Mouse (Mus musculus): ENCODE measurements around the gene Etv4. TPM values are rescaled to one million over a fixed set of nuclear protein-coding genes. Genes with fewer than 3 reads are reported as not detected.

Etv4 gene
- total RNA-seq, 4 experiments from 2014 or later: 9.8 to 17.3 (median 12.6) TPM

DNA sequence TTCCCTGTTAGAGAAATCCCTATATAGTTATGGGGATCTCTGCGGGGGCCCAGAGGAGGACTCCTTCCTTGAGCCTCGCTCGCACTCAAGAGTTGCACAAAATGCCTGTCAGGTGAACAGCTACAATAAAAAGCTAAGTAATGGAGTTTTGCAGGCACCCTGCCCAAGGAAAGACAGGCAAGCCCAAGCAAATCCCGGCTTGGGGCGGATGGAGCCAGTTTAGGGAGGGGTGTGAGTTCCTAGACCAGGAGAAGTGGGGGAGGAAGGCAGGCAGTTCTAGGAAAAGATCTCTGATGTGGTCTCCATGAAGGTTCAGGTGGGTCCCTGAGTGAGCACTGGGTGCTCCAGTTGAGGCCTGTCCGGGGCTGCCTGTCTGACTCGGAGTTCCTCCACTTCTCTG lies 1.5 kb upstream of the Etv4 start:
- DNase-seq (ENCODE audit: low spot score in 2 of 2): no peak

DNA sequence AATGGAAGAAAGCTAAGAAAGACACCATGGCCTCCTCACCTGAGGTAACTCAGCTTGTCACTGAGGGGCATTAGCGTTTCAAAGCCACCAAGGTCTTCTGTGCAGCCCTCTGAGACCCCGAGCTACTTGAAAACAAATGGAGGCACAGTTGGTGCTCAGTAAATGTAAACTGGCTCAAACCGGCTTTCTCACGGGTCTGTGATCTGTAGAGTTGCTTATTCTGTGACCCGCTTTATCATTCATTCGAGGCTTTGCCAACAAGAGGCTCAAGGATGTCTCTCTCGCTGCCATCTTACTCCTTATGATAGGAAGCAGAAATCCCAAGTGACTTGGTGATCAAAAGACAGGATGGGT lies 658 bp upstream of the Etv4 start:
- DNase-seq (ENCODE audit: low spot score in 2 of 2): no peak

DNA sequence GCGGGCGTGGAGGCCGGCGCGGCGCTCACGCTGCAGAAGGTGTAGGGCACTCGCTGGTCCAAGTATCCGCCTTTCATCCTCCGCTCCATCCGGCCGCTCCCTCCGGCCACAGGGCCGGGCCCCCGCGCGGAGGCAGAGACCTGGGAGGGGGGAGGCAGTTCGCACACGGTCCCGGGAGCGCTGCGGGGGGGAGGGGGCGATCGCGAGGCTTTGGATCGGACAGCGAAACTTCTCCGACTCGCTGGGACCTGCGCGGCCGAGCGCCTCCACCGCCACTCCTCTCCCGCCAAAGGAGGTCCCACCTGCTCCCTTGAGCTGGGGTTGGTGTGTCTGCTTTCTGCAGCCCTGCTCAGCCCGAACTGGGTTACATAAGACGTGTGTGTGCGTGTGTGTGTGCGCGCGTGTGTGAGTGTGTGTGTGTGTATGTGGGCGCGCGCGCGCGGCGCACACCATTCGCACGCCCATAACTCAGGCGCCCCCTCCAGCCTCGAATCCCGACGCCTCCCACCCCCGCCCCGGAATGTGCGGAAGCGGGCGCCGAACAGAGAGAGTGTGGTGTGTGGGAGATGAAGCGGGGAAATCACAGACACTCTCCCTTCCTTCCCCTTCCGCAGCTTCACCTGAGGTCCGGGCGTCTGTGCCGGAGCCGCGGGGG lies 556 bp downstream of the Etv4 start:
- no peak for DNase-seq (ENCODE audit: low spot score in 2 of 2)

DNA sequence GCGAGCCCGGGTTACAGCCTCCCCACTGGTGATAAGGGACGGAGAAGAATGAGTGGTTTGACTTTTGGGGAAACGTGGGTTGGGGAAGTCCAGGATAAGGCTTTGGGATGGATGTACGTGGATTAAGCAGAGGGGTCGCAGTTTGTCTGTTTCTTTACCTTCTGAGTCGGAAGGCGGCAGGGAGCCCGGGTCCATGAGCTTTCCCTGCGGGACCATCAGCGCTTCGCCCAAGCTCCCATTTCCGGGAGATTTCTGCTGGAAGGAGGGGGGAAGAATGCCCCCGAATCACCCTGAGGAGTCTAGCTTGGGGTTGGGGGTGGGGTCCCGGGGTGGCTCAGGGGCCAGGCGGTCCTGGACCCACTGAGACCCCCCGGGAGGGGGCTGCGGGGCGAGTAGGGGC lies 1.1 kb downstream of the Etv4 start:
- no peak for DNase-seq (ENCODE audit: low spot score in 2 of 2)

DNA sequence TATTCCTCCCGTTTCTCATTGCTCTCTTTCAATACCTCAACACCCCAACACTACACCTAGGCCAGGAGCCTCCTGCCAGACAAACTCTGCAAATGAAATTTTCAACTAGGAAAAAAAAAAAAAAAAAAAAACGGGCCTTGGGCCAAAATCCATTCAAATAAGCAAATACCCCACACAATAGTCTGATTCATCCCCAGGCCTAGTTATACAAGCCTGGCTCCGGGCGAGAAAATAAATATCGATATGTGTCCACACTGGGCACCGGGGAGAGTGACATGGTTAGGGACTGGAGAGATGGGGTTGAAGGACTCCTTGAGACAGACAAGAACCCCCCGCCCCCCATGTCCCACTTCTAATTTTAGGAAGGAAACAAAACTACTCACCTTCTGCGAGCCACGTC lies 1.6 kb downstream of the Etv4 start:
- no peak for DNase-seq (ENCODE audit: low spot score in 2 of 2)

DNA sequence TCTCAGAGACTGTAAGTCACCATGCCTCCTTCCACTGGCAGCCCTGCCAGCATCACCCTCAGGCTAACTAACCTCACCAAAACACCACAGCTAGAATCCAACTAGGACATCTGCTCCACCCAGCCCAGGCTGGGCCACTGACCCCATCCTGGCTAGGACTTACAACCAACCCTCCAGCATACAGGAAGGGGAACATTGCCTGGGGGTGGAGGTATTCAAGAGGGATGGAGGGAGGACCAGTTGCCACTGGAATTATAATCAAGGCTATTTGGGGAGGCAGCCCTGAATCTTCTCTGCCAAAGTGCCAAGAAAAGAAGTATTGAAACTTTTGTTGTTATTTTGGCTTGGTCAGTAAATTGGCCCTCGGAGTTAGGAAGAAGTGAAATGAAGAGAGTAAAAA lies 2.0 kb downstream of the Etv4 start:
- peak in 1 of 2 experiments; percentile 53 for DNase-seq (ENCODE audit: low spot score in 2 of 2)

DNA sequence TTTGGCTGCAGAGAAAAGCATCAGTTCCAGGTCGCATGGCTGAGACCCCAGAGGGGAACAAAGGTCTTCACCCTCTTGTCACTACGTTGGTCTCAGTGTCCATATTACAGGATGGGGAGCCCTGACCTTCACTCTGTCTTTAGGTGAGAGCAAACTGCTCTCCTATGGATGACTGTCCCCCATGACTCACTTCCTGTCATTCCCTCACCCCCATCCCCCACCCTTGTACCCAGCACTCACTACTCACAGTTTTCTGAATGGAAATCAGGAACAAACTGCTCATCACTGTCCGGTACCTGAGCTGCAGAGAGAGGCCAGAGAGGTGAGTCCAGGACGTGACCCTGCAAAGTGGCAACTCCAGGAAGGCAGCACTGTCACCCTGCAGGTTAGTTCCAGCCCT lies 8.3 kb downstream of the Etv4 start:
- DNase-seq (ENCODE audit: low spot score in 2 of 2): no peak

DNA sequence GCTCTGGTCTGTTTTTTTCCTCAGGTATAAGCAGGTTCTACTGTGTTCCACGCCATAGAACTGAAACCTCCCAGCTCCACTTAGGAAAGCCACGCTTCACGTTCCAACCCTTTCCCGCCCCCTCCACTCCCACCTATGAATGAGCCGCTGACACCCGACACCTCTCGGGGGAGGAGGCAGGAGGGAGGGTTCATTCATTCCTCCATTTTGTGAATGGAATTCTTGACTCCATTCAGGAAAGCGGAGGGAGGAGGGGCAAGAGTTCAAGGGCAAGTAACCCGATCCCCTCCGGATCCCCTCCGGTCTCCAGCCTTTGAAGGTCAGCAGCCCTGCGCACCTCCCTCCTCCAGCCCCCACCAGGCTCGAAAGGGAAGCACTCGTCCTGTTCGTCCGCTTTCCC lies 12.7 kb downstream of the Etv4 start:
- DNase-seq (ENCODE audit: low spot score in 2 of 2): no peak

DNA sequence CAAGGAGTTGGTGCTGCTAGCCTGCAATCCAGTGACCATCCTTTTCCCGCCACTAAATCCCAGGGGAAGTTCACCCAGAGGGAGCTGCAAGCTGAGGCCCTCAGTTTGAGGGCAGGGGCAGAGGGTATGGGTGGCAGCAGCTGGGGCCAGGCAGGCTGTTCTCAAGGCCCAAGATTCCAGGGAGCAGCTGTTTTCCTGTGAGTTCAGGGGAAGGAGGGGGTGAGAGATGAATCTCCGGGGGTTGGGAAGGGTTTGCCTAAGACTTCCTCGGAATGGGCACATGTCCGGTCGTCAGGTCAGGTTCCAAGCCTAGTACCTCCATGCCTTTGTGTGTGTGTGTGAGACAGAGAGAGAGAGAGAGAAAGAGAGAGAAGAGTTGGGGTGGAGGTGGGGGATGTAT lies 13.1 kb downstream of the Etv4 start:
- no peak for DNase-seq (ENCODE audit: low spot score in 2 of 2)

DNA sequence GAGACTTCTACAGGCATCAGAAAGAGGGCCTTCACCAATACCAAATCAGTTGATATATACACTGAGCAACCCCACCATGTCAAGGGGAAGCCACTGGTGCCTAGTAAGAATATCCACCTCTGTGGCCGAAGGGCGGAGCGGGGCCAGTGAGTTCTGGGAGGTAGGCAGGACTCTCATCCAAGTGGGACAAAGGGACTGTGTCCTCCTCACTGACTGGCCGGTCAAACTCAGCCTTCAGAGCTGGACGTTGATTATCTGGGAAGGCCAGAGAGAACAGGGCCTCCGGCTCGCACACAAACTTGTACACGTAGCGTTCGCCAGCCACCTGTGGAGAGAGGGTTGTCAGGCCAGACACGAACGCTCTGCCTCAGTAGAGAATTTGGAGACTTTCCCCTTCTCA lies 14.9 kb downstream of the Etv4 start:
- DNase-seq (ENCODE audit: low spot score in 2 of 2): no peak

DNA sequence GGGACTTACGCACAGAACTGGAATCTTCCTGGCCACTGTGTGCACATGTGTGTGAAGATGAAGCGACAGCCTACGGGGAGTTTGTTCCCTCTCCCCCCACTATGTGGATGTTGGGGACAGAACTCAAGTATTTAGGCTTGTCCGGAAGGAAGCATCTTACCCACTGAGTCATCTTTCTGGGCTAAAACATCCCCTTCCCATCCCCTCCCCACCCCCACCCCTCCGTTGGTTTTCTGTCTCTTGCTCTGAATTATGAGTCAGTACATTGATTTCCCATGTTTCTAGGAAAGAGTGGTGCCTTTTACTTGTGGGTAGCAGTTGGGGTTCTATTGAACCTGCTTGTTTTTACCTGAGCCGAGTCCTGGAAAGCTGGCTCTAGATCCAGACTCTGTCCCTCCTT lies 16.4 kb downstream of the Etv4 start:
- DNase-seq (ENCODE audit: low spot score in 2 of 2): no peak

DNA sequence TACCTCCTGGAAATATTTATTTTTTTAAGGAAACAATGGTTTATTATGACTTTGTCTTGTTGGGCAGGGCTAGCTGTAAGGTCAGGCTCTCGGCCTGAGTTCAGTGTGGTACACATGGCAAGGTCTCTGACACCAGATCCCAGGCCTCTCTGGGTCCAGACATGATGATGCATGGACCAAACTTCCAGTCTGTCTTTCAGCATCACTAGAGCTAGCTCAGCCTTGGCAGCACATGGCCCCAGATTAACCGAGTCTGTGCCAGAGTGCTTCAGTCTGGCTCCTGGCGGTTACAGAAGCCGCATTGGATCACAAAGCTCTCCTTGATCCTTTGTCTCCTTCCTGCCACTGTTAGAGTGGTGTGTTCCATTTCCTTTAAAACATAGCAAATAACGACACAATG lies 17.8 kb downstream of the Etv4 start:
- DNase-seq (ENCODE audit: low spot score in 2 of 2): no peak

DNA sequence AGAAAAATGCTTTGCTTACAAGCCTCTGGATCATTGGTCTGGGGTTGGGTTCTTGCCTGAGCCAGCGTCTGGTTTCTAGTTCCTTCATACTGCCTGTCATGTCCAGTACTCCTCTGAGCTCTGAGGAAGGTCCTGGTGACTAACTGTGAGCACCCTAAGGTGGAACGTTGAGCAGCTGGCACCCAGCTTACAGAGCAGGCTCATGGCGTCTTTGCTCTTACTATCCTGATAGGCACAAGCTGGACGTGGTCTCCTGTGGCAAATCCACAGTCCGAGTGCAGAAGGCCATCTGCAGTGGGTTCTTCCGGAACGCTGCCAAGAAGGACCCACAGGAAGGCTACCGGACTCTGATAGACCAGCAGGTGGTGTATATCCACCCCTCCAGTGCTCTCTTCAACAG lies 20.6 kb downstream of the Etv4 start:
- no peak for DNase-seq (ENCODE audit: low spot score in 2 of 2)

DNA sequence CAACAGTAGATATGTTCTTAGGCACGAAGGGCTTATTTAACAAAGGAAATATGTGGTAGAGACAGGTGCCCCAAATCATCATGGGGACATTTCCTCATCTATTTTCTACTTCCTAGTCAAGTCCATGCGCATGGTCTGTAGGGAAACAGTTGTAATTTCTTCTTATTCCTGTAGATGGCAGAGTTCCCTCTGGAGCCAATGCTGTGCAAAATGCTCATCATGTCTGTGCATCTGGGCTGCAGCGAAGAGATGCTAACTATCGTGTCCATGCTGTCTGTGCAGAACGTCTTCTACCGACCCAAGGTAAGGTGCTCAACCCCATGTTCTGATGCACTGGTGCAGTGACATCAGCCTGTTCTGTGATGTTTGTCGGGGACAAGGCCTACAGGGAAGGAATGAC lies 21.4 kb downstream of the Etv4 start:
- peak in 1 of 2 experiments; percentile 42 for DNase-seq (ENCODE audit: low spot score in 2 of 2)

DNA sequence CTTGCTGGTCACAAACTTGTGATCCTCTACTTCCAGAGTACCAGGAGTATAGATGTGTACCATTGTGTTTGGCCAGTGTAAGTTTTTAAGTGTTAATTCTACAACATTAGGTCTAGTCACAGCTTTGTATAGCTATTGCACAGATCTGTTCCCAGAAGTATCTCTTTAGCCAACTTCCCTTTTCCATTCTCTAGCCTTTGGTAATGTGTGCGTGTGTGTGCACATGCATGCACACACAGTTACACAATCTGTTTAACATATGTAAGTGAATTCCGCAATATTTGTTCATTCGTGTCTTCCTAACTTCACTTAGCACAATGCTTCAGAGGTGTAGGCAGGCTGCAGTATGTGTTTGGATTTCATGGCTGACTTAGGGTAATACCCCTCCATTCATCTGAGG lies 25.6 kb downstream of the Etv4 start:
- DNase-seq (ENCODE audit: low spot score in 2 of 2): no peak

DNA sequence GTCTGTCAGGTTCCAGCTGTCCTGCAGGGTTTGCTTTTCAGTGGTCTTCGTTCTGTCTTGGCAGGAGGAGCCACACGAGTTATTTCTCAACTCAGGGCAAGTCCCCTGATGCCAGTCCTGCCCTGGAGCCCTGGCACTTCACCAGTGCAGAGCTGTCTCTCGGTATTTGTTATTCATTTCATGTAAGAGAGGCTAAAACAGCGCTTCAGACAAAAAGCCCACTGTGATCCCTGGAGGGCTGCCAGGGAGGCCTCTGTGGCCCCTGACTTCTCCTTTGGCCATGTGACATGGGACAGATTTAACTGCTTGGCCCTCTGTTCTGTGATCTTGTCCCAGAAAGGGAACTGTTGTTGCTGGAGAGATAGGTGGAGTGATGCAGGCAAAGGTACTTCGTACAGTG lies 26.7 kb downstream of the Etv4 start:
- DNase-seq (ENCODE audit: low spot score in 2 of 2): peak; percentile 56 to 64

DNA sequence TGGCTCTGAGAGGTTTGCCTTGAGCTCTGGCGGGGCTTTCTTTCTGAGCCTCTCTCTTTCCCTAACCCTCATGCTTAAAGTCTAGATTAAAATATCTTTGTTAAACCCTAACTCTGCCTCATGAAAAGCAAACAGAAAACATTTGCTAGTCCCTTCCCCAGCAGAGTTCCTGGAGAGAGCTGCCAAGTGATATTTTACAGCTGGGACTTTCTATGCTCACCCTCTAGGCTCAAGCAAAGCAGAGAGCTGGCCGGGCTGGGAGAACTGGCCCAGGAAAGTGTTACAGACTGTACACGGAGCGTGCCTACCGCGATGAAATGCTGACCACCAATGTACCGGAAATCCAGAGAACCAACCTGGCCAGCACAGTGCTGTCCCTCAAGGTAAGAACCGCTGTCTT lies 27.8 kb downstream of the Etv4 start:
- DNase-seq (ENCODE audit: low spot score in 2 of 2): no peak

DNA sequence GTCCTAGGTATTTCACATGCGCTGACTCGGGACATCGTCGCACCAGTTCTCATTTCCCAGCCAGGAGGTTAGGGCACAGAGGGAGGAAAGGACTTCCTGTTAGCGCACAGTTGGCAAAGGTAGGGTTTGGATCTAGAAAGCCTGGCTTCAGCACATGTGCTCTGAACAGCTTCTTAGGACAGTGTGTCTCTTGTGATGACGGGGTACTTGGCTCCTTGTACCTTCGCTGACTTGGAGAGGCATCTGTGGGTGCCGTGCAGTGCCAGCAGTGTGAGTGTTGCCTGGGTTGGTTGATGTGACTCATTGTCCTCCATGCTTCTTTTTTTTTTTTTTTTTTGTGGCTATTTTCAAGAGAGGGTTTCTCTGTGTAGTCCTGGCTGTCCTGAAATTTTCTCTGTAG lies 28.6 kb downstream of the Etv4 start:
- DNase-seq (ENCODE audit: low spot score in 2 of 2): peak in 1 of 2 experiments; percentile 26

DNA sequence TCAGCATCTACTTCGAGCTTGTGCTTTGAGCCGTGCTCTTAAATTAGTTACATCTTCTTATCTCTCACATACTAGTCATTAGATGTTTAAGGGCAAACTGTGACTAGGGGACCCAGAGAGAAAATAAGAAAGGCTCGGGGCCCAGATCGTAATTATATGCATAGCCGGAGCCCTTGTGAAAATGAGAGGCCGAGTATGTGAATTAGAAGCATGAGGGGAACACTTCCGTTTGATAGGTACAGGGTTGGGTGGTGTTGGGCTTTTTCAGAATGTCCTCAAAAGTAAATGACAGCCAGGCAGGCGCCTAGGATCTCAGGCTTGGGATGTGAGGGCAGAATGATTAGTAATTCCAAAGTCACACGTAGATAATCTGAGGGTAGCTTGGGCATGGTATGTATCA lies 51.6 kb downstream of the Etv4 start:
- DNase-seq (ENCODE audit: low spot score in 2 of 2): no peak

DNA sequence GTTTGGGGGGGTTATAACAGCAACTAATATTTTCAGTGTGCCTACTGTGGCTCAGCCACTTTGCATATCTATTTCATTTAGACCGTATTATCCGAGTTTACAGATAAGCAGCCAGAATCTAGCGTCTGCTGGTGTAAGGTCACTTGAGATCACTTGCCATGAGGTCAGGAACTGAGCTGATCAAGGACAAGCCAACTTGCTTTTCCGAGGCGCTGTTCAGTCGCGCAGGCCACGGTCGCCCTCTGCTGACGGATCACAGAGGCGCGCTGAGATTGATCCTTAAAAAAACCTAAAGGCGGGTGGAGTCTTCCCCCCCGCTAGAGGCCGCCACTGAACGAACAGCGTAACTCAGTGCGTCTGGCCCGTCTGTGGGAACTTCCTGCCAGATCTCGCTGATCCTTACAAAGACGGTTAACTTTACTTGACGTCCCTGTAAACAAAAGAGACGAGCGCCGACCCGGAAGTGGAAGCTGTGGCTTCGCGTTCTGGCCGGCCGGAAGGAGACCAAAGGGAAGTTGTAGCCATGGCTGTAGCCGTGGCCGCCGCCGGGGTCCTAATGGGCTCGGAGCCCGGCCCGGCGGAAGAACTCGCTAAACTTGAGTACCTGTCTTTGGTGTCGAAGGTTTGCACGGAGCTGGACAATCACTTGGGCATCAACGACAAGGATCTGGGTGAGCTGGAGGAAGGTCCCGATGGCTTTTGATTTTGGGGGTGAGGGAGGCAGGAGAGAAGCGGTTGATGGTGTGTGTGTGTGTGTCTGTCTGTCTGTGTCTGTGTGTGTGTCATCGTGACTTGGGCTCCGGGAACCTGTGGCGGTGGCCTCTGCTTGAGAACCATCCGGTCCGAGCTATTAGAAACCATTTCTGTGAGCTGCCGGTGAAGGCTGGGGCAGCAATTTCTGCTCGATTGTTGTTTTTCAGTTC lies 52.4 kb downstream of the Etv4 start, which contains the start of gene Dhx8:
Gene Dhx8, plus strand, starts transcription at position 402 of the 923 bp plus-strand sequence.
- peak; percentile 98 to 99 for DNase-seq (ENCODE audit: low spot score in 2 of 2)

DNA sequence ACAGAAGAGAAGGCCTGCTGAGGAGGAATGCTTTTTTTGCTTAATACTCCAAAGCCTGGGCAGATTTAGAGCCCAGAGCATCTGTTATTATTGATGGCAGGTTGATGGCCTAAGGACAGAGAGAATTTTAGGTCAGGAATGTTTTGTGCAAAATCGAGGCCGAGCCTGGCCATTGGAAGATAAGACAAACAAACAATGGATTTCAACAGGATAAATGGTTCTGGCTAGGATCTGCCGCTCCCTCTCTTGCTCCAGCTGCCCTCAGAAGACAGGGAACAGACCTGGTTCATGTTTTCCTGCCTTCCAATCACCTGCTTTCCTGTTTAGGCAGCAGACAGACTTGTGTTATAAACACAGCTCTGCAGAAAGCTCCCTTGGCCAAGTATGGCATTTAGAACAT lies 55.9 kb downstream of the Etv4 start:
- no peak for DNase-seq (ENCODE audit: low spot score in 2 of 2)

DNA sequence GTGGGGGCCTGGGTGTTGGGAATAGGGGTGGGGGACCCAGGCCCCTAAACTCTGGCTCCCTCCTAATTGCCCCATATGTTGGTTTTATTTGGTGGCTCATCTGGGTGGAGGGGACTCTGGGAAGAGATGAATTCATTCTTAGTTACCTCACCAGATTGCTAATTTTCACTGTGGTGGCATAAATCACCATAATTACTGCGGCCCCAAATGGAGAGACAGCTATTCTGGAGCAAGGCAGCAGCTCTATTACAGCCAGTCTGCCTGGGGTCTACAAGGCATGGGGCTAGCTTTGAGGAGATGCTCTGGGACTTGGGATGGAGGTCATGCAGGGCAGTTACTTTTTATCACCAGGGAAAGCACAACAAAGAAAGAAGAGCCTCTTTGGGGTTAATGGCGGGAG lies 58.4 kb downstream of the Etv4 start:
- DNase-seq (ENCODE audit: low spot score in 2 of 2): no peak

DNA sequence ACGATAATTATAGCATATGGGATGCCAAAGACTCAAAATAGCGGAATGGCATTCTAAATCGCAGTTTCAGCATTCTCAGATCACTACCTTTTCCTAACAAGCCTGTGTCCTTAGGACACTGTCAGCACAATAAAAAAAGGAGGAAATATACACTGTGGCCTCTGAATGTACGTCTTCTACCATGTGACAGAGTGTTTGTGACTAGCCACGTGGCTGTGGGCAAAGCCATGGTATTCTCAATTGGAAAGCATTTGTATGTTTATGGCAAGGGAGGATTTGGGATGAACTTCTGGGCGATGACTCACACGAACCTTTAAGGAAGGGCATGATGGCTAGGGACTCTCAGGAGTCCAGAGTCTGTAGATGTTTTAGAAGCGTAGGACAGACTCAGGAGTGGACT lies 60.1 kb downstream of the Etv4 start:
- DNase-seq (ENCODE audit: low spot score in 2 of 2): no peak
